20 mouse cellular contexts compared by ENCODE assay signal in genomic region chr12:110795035-110795434, GRCm38 (mm10). TPM values are rescaled to one million over a fixed set of nuclear protein-coding genes. Genes with fewer than 3 reads are reported as not detected.
DNase-seq lines count a peak whose midpoint lies in the region; ATAC-seq lines count a peak whose summit lies in the region.
"Had no signal": no experiment of that assay in that cellular context is flagged by ENCODE, and none has a peak within 500 bp of the region (broad histone marks: within the 10 kb centered on the region; RNA-seq: fewer than 3 reads in every experiment).

No protein-coding gene starts in this region.

- no peaks in the 10 kb centered on the region for H3K27me3 ChIP-seq in heart, embryonic 12.5 days (replicated peaks)
- no peaks in the 10 kb centered on the region for H3K27me3 ChIP-seq in limb, embryonic 13.5 days
- H3K27me3 ChIP-seq in limb, embryonic 10.5 days (ENCODE audit: low read depth, poor library complexity, severe bottlenecking): no peaks in the 10 kb centered on the region
- H3K27me3 ChIP-seq: CH12.LX; limb, embryonic 15.5 days; midbrain, embryonic 12.5 days had no signal

- no peak for ATAC-seq in heart, embryonic 12.5 days (ENCODE audit: insufficient number of reproducible peaks, low FRiP score)
- 0 out of 2 replicates have a peak, but pooled peaks have one; percentile 11 for ATAC-seq in limb, embryonic 13.5 days (ENCODE audit: low FRiP score, low read depth)
- 0 out of 2 replicates have a peak, but pooled peaks have one; percentile 21 for ATAC-seq in megakaryocyte-erythroid progenitor cell, adult 5-6 weeks (replicated peaks; ENCODE audit: low FRiP score, low TSS enrichment, poor library complexity, severe bottlenecking)
- ATAC-seq: activated CD4-positive, CD25-positive, alpha-beta regulatory T cell, adult 4 months; forebrain, embryonic 14.5 days had no signal

- no peak for DNase-seq in heart, postnatal 36 days
- no peak for DNase-seq in limb, embryonic 10.5 days (ENCODE audit: low spot score)
- peak; percentile 38 for DNase-seq in R1 (ENCODE audit: low read depth, low spot score)
- no peak for DNase-seq in left cerebral cortex, adult 9 months (ENCODE audit: low spot score in 2 of 2)
- DNase-seq: cerebellum, adult 11-12 months; cerebellum, postnatal 25 days; gastrocnemius, postnatal 36 days; layer of hippocampus, adult 9-11 months; lung, postnatal 36 days; thymus, adult 2 months had no signal

- H3K9me3 ChIP-seq in heart, embryonic 12.5 days (replicated peaks): no peaks in the 10 kb centered on the region
- H3K9me3 ChIP-seq in limb, embryonic 13.5 days: no peaks in the 10 kb centered on the region
- no peaks in the 10 kb centered on the region for H3K9me3 ChIP-seq in limb, embryonic 10.5 days (replicated peaks)
- H3K9me3 ChIP-seq: hindbrain, embryonic 10.5 days; limb, embryonic 15.5 days; midbrain, embryonic 12.5 days had no signal

- H3K4me1 ChIP-seq in heart, embryonic 12.5 days (replicated peaks): peaks cover 45% of the 10 kb centered on the region
- 0 out of 2 replicates have a peak, but pooled peaks cover 5% of the 10 kb centered on the region for H3K4me1 ChIP-seq in limb, embryonic 13.5 days
- H3K4me1 ChIP-seq in limb, embryonic 10.5 days: 0 out of 2 replicates have a peak, but pooled peaks cover 3% of the 10 kb centered on the region
- H3K4me1 ChIP-seq: hindbrain, embryonic 10.5 days; midbrain, embryonic 12.5 days had no signal

- H3K4me3 ChIP-seq in heart, embryonic 12.5 days: no peak overlapping the region
- H3K4me3 ChIP-seq in limb, embryonic 13.5 days: no peak overlapping the region
- H3K4me3 ChIP-seq in limb, embryonic 10.5 days: no peak overlapping the region
- H3K4me3 ChIP-seq: erythroblast, embryonic 14.5 days; hindbrain, embryonic 10.5 days; limb, embryonic 15.5 days; midbrain, embryonic 12.5 days had no signal

- intact Hi-C loops in heart, postnatal 36 days (cut with DNase I): no loop called here

- peaks cover 21% of the 10 kb centered on the region for H3K36me3 ChIP-seq in heart, embryonic 12.5 days
- H3K36me3 ChIP-seq in limb, embryonic 13.5 days: peaks cover 39% of the 10 kb centered on the region
- peaks cover 52% of the 10 kb centered on the region for H3K36me3 ChIP-seq in limb, embryonic 10.5 days

- H3K9ac ChIP-seq in heart, embryonic 12.5 days: peak overlapping the region; percentile 50; the same call in 1 of the 2 replicates
- H3K9ac ChIP-seq in limb, embryonic 13.5 days: no peak overlapping the region
- H3K9ac ChIP-seq: limb, embryonic 15.5 days; midbrain, embryonic 12.5 days had no signal

- no peak overlapping the region for H3K27ac ChIP-seq in heart, embryonic 12.5 days (ENCODE audit: poor library complexity, severe bottlenecking)
- H3K27ac ChIP-seq in limb, embryonic 13.5 days: no peak overlapping the region
- no peak overlapping the region for H3K27ac ChIP-seq in limb, embryonic 10.5 days
- H3K27ac ChIP-seq: hindbrain, embryonic 10.5 days; limb, embryonic 15.5 days; midbrain, embryonic 12.5 days had no signal

- 82% methylated on average over 6 of the region's 6 CpGs for WGBS in heart, embryonic 12.5 days
- 85% methylated on average over 6 of the region's 6 CpGs for WGBS in limb, embryonic 13.5 days
- 94% methylated on average over 6 of the region's 6 CpGs for WGBS in limb, embryonic 10.5 days

- H3K4me2 ChIP-seq in heart, embryonic 12.5 days: no peak overlapping the region
- no peak overlapping the region for H3K4me2 ChIP-seq in limb, embryonic 13.5 days (replicated peaks)
- H3K4me2 ChIP-seq: limb, embryonic 15.5 days; midbrain, embryonic 12.5 days had no signal

RNA-seq across cellular contexts. Expression of gene Mok, which starts 45.7 kb away (rescaled TPM):
- 2.9 and 4.0 TPM in 2 replicates for polyA plus RNA-seq in heart, embryonic 12.5 days (2016; fragmentation: Nextera tagmentation; extraction: Ambion mirVana)
- total RNA-seq in heart, postnatal 36 days (2021): 1 to 10 TPM in 1 of 2 experiments, under 1 TPM in 1; 0.75 to 1.1 TPM
- 5.7 and 6.1 TPM in 2 replicates for polyA plus RNA-seq in limb, embryonic 13.5 days (2015; fragmentation: Nextera tagmentation; extraction: Ambion mirVana)
- polyA plus RNA-seq in limb, embryonic 10.5 days (2016; fragmentation: Nextera tagmentation; extraction: Ambion mirVana): 6.0 and 6.5 TPM in 2 replicates
- total RNA-seq in megakaryocyte-erythroid progenitor cell, adult 5-6 weeks (2014; fragmentation: Nextera tagmentation): 0.42 and 0.67 TPM in 2 replicates
- 0.05 TPM in 1 of 2 replicates, not detected in the other for total RNA-seq in megakaryocyte-erythroid progenitor cell, adult 5-6 weeks (2017)
- polyA plus RNA-seq: erythroblast, embryonic 14.5 days had no signal

RNA-seq across cellular contexts. Expression of gene Zfp839, which starts 55.0 kb away (rescaled TPM):
- 3.9 and 5.4 TPM in 2 replicates for polyA plus RNA-seq in heart, embryonic 12.5 days (2016; fragmentation: Nextera tagmentation; extraction: Ambion mirVana)
- 10 to 100 TPM; 11.1 to 11.7 TPM for total RNA-seq in heart, postnatal 36 days (2021)
- polyA plus RNA-seq in limb, embryonic 13.5 days (2015; fragmentation: Nextera tagmentation; extraction: Ambion mirVana): 7.0 and 7.8 TPM in 2 replicates
- 3.9 and 6.2 TPM in 2 replicates for polyA plus RNA-seq in limb, embryonic 10.5 days (2016; fragmentation: Nextera tagmentation; extraction: Ambion mirVana)
- total RNA-seq in megakaryocyte-erythroid progenitor cell, adult 5-6 weeks (2014; fragmentation: Nextera tagmentation): 5.9 and 6.6 TPM in 2 replicates
- 3.8 and 5.4 TPM in 2 replicates for total RNA-seq in megakaryocyte-erythroid progenitor cell, adult 5-6 weeks (2017)

RNA-seq across cellular contexts. Expression of gene Wdr20, which starts 57.3 kb away (rescaled TPM):
- 16.4 and 16.8 TPM in 2 replicates for polyA plus RNA-seq in heart, embryonic 12.5 days (2016; fragmentation: Nextera tagmentation; extraction: Ambion mirVana)
- 10 to 100 TPM; 28.2 to 32.0 TPM for total RNA-seq in heart, postnatal 36 days (2021)
- 25.9 and 26.7 TPM in 2 replicates for polyA plus RNA-seq in limb, embryonic 13.5 days (2015; fragmentation: Nextera tagmentation; extraction: Ambion mirVana)
- 24.8 and 27.0 TPM in 2 replicates for polyA plus RNA-seq in limb, embryonic 10.5 days (2016; fragmentation: Nextera tagmentation; extraction: Ambion mirVana)
- total RNA-seq in megakaryocyte-erythroid progenitor cell, adult 5-6 weeks (2014; fragmentation: Nextera tagmentation): 19.0 and 42.1 TPM in 2 replicates
- total RNA-seq in megakaryocyte-erythroid progenitor cell, adult 5-6 weeks (2017): 29.1 and 29.5 TPM in 2 replicates
